In genomic region chr1:168366261-168366660, GRCm38 (mm10) we compare ENCODE assay signal across 34 mouse cellular contexts.
"Had no signal": no experiment of that assay in that cellular context is flagged by ENCODE, and none has a peak within 500 bp of the region (broad histone marks: within the 10 kb centered on the region; RNA-seq: fewer than 3 reads in every experiment).

No protein-coding gene starts in this region.

- DNase-seq: heart, adult 2 months; heart, postnatal 10 days; heart, postnatal 14 days; heart, postnatal 36 days; heart, postnatal 4 days; kidney, adult 11 months; kidney, adult 18-20 months; kidney, adult 2 months; kidney, adult 8-10 months; kidney, adult 9 months; kidney, postnatal 10 days; kidney, postnatal 14 days; kidney, postnatal 25 days; kidney, postnatal 36 days; kidney, postnatal 4 days; layer of hippocampus, adult 9-11 months had no signal

- H3K4me1 ChIP-seq: intestine, embryonic 15.5 days had no signal

- H3K36me3 ChIP-seq: heart, embryonic 15.5 days; hindbrain, embryonic 13.5 days; hindbrain, embryonic 15.5 days; intestine, embryonic 15.5 days had no signal

- H3K9me3 ChIP-seq: heart, embryonic 10.5 days; heart, embryonic 12.5 days; heart, embryonic 13.5 days; heart, embryonic 15.5 days; hindbrain, embryonic 10.5 days; hindbrain, embryonic 12.5 days; hindbrain, embryonic 13.5 days; hindbrain, embryonic 15.5 days; intestine, embryonic 15.5 days; kidney, embryonic 15.5 days had no signal

- H3K4me2 ChIP-seq: heart, embryonic 11.5 days; heart, embryonic 12.5 days; heart, embryonic 13.5 days; heart, embryonic 15.5 days; hindbrain, embryonic 12.5 days; hindbrain, embryonic 13.5 days; hindbrain, embryonic 14.5 days; hindbrain, embryonic 15.5 days; intestine, embryonic 15.5 days; kidney, embryonic 15.5 days had no signal

- H3K27me3 ChIP-seq: heart, embryonic 12.5 days; heart, embryonic 13.5 days; heart, embryonic 15.5 days; hindbrain, embryonic 12.5 days; hindbrain, embryonic 13.5 days; hindbrain, embryonic 15.5 days; intestine, embryonic 15.5 days; kidney, embryonic 15.5 days had no signal

- H3K4me3 ChIP-seq: heart, adult 2 months; heart, embryonic 10.5 days; heart, embryonic 12.5 days; heart, embryonic 13.5 days; heart, embryonic 15.5 days; hindbrain, embryonic 10.5 days; hindbrain, embryonic 12.5 days; hindbrain, embryonic 13.5 days; hindbrain, embryonic 15.5 days; intestine, embryonic 15.5 days; kidney, embryonic 15.5 days; layer of hippocampus, adult 2 months had no signal

- ATAC-seq: hindbrain, embryonic 16.5 days; hindbrain, postnatal 0 days; inflammation-experienced regulatory T-cells, adult 6 months; intestine, embryonic 15.5 days; intestine, embryonic 16.5 days had no signal

- H3K27ac ChIP-seq: heart, adult 2 months; heart, embryonic 10.5 days; heart, embryonic 13.5 days; heart, embryonic 15.5 days; hindbrain, embryonic 10.5 days; hindbrain, embryonic 12.5 days; hindbrain, embryonic 13.5 days; hindbrain, embryonic 14.5 days; hindbrain, embryonic 15.5 days; hindbrain, postnatal 0 days; intestine, embryonic 15.5 days; kidney, embryonic 15.5 days; kidney, postnatal 0 days; layer of hippocampus, adult 2 months had no signal

- H3K9ac ChIP-seq: heart, embryonic 12.5 days; heart, embryonic 13.5 days; heart, embryonic 15.5 days; hindbrain, embryonic 12.5 days; hindbrain, embryonic 13.5 days; hindbrain, embryonic 14.5 days; hindbrain, embryonic 15.5 days; intestine, embryonic 15.5 days; kidney, embryonic 15.5 days had no signal
